Mouse (Mus musculus): ENCODE data around the gene Ltk. TPM values are rescaled to one million over a fixed set of nuclear protein-coding genes. Genes with fewer than 3 reads are reported as not detected.
"Not testable (repeated sequence)": the region's sequence is repeated elsewhere in the genome, so short reads cannot be mapped to it uniquely, and the experiment has no call there.

Gene Ltk
- polyA plus RNA-seq, 1 experiment from 2014 or later, result 2.1 TPM

- Histone ChIP-seq H3K27ac (replicated peaks) (no peak overlapping the region), H3K9ac (no peak overlapping the region), H3K27me3 (no peaks in the 10 kb centered on the region), H3K9me3 (no peaks in the 10 kb centered on the region), H3K4me1 (replicated peaks) (no peaks in the 10 kb centered on the region), H3K4me3 (no peak overlapping the region), H3K36me3 (peaks cover 87% of the 10 kb centered on the region), H3K4me2 (no peak overlapping the region)
- WGBS, result 95% methylated on average over 4 of the region's 4 CpGs
- no peak for ATAC-seq (ENCODE audit: low FRiP score, low read depth)
Measured at GRCm38 (mm10) chr2:119730735-119731134, 29.5 kb downstream of the Ltk start.

DNA sequence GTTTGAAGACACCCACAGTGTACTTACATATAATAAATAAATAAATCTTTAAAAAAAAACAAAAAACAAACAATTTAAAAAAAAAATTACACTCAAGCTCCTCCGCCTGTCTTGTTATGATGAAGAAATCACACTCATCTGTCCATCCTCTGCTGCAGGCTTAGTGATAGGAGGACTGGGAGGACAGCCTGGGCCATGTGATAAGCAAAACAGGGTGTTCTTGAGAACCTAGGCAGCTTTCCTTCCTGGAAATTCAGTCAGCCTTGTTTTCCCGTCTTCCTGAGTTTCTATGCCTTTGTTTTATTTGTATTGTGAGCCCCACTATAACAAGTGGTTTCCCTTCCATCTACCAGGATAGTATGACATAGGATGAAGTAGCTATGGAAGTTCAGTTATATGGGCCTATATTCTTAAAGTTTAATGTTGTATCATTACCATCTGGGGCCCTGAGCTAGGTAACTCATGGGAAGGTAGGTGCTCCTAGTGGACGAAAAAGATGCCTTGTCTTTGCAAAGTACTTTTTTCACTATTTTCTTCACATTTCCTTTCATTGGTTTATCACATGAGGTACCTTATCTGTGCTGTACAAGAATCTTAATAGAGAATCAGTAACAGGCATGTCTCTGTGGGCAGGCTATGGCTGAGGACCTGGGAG is 32.3 kb downstream of the Ltk start:
- ATAC-seq (ENCODE audit: low FRiP score, low read depth), result no peak
- H3K4me2 ChIP-seq, result no peak overlapping the region
- no peak overlapping the region for H3K27ac ChIP-seq (replicated peaks)
- no peaks in the 10 kb centered on the region for H3K27me3 ChIP-seq
- 94% methylated on average over 3 of the region's 3 CpGs for WGBS
- peaks cover 88% of the 10 kb centered on the region for H3K36me3 ChIP-seq
- no peaks in the 10 kb centered on the region for H3K9me3 ChIP-seq
- H3K9ac ChIP-seq, result no peak overlapping the region
- H3K4me1 ChIP-seq (replicated peaks), result no peaks in the 10 kb centered on the region
- no peak overlapping the region for H3K4me3 ChIP-seq

- Histone ChIP-seq H3K4me1 (replicated peaks) (no peaks in the 10 kb centered on the region), H3K36me3 (peaks cover 75% of the 10 kb centered on the region), H3K27ac (replicated peaks) (no peak overlapping the region), H3K9ac (no peak overlapping the region), H3K4me2 (no peak overlapping the region), H3K4me3 (no peak overlapping the region), H3K9me3 (no peaks in the 10 kb centered on the region), H3K27me3 (no peaks in the 10 kb centered on the region)
- 97% methylated on average over 8 of the region's 8 CpGs for WGBS
- ATAC-seq (ENCODE audit: low FRiP score, low read depth), result no peak
Measured at GRCm38 (mm10) chr2:119721070-119721469, 39.2 kb downstream of the Ltk start.

DNA sequence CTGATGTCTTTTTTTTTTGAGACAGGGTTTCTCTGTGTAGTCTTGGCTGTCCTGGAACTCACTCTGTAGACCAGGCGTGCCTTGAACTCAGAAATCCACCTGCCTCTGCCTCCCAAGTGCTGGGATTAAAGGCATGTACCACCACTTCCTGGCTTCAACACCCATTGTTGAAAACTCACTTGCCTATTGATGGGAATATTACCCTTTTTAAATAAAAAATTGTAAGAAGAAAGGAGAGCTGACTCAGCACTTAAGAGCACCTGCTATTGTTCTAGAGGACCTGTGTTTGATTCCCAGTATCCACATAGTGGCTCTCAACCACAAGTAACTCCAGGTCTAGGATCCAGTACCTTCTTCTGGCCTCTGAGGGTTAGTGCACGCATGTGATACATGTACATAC is 44.4 kb downstream of the Ltk start:
- H3K36me3 ChIP-seq, result peaks cover 55% of the 10 kb centered on the region
- not testable (repeated sequence) for H3K4me3 ChIP-seq

DNA sequence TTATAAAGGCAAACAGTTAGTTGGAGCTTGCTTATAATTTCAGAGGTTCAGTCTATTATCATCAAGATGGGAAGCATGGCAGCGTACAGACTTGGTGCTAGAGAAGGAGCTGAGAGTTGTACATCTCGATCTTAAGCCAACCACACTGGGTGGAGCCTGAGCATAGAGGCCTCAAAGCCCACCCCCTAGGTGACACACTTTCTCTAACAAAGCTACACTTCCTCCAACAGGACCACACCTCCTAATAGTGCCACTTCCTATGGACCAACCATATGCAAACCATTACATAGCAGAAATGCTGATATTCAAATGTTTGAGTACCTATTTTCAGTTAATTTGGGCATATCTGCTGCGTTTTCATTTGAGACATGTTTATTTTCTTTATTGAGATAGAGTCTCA is 50.2 kb downstream of the Ltk start:
- 93% methylated on average over 3 of the region's 3 CpGs for WGBS
- H3K4me1 ChIP-seq (replicated peaks), result no peaks in the 10 kb centered on the region
- H3K4me3 ChIP-seq, result no peak overlapping the region
- H3K4me2 ChIP-seq, result no peak overlapping the region
- H3K27ac ChIP-seq (replicated peaks), result no peak overlapping the region
- no peaks in the 10 kb centered on the region for H3K27me3 ChIP-seq
- peaks cover 52% of the 10 kb centered on the region for H3K36me3 ChIP-seq
- H3K9me3 ChIP-seq, result no peaks in the 10 kb centered on the region
- no peak overlapping the region for H3K9ac ChIP-seq
- ATAC-seq (ENCODE audit: low FRiP score, low read depth), result no peak

More for the DNA sequence above, 44.4 kb downstream of the Ltk start:
- not testable (repeated sequence) for H3K4me1 ChIP-seq (replicated peaks); H3K9ac ChIP-seq; H3K27ac ChIP-seq (replicated peaks); ATAC-seq (ENCODE audit: low FRiP score, low read depth); H3K27me3 ChIP-seq; H3K9me3 ChIP-seq; H3K4me2 ChIP-seq
- 98% methylated on average over 2 of the region's 2 CpGs for WGBS

GRCm38 (mm10) chr2:119707676-119708075 is 52.6 kb downstream of the Ltk start:
- H3K9me3 ChIP-seq, result no peaks in the 10 kb centered on the region
- WGBS, result 87% methylated on average over 3 of the region's 3 CpGs
- H3K4me2 ChIP-seq, result no peak overlapping the region
- no peak overlapping the region for H3K9ac ChIP-seq
- ATAC-seq (ENCODE audit: low FRiP score, low read depth), result no peak
- peaks cover 51% of the 10 kb centered on the region for H3K36me3 ChIP-seq
- no peaks in the 10 kb centered on the region for H3K4me1 ChIP-seq (replicated peaks)
- H3K4me3 ChIP-seq, result no peak overlapping the region
- H3K27me3 ChIP-seq, result no peaks in the 10 kb centered on the region
- H3K27ac ChIP-seq (replicated peaks), result no peak overlapping the region

DNA sequence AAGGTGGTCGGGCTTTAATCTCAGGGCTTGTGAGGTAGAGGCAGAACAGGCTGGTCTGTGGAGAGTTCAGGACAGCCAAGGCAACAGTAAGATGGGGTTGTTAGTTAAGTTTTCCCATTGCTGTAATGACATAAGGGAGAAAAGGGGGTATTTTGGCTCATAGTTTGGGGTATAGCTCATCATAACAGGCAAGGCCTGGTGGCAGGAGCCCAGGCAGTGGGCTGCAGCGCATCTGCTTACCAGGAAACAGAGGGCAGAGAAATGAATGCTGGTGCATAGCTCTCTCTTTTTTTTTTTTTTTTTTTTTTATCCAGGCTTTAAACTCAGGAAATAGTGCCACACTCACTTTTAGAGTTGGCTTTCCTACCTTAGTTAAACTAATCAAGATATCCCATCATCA is 57.1 kb downstream of the Ltk start:
- Histone ChIP-seq H3K27me3 (no peaks in the 10 kb centered on the region), H3K36me3 (peaks cover 35% of the 10 kb centered on the region), H3K9me3 (no peaks in the 10 kb centered on the region), H3K4me3 (no peak overlapping the region), H3K4me1 (replicated peaks) (no peaks in the 10 kb centered on the region), H3K4me2 (no peak overlapping the region), H3K27ac (replicated peaks) (no peak overlapping the region), H3K9ac (no peak overlapping the region)
- WGBS, result 93% methylated on average over 2 of the region's 2 CpGs
- ATAC-seq (ENCODE audit: low FRiP score, low read depth), result no peak

Other genes with a start within 250 kb of the Ltk start
- 0.47 and 0.60 TPM in 2 replicates for gene Exd1, start 212.8 kb downstream of the Ltk start, polyA plus RNA-seq (2015; fragmentation: Nextera tagmentation; extraction: Ambion mirVana)
- gene Chp1, start 212.7 kb downstream of the Ltk start, polyA plus RNA-seq (2015; fragmentation: Nextera tagmentation; extraction: Ambion mirVana), result 54.9 and 55.4 TPM in 2 replicates
- gene Nusap1, start 142.1 kb downstream of the Ltk start, polyA plus RNA-seq (2015; fragmentation: Nextera tagmentation; extraction: Ambion mirVana), result 15.1 and 18.1 TPM in 2 replicates
- gene Oip5, start 142.0 kb downstream of the Ltk start, polyA plus RNA-seq (2015; fragmentation: Nextera tagmentation; extraction: Ambion mirVana), result 6.6 and 7.5 TPM in 2 replicates
- gene Ndufaf1, start 97.6 kb downstream of the Ltk start, polyA plus RNA-seq (2015; fragmentation: Nextera tagmentation; extraction: Ambion mirVana), result 39.8 and 41.2 TPM in 2 replicates
- gene Rtf1, start 85.4 kb downstream of the Ltk start, polyA plus RNA-seq (2015; fragmentation: Nextera tagmentation; extraction: Ambion mirVana), result 49.3 and 50.1 TPM in 2 replicates
- gene Itpka, start 18.1 kb downstream of the Ltk start, polyA plus RNA-seq (2015; fragmentation: Nextera tagmentation; extraction: Ambion mirVana), result 0.37 and 0.56 TPM in 2 replicates
- 18.6 and 19.6 TPM in 2 replicates for gene Rpap1, start 27.1 kb upstream of the Ltk start, polyA plus RNA-seq (2015; fragmentation: Nextera tagmentation; extraction: Ambion mirVana)
- 27.1 and 27.7 TPM in 2 replicates for gene Tyro3, start 37.3 kb upstream of the Ltk start, polyA plus RNA-seq (2015; fragmentation: Nextera tagmentation; extraction: Ambion mirVana)
- gene Mga, start 136.8 kb upstream of the Ltk start, polyA plus RNA-seq (2015; fragmentation: Nextera tagmentation; extraction: Ambion mirVana), result 23.9 and 24.3 TPM in 2 replicates
- 7.2 and 9.8 TPM in 2 replicates for gene Mapkbp1, start 212.3 kb upstream of the Ltk start, polyA plus RNA-seq (2015; fragmentation: Nextera tagmentation; extraction: Ambion mirVana)